ENCODE assay signal across 11 mouse cellular contexts in genomic region chr11:58126397-58127160, GRCm38 (mm10). TPM values are rescaled to one million over a fixed set of nuclear protein-coding genes. Genes with fewer than 3 reads are reported as not detected.
DNase-seq lines count a peak whose midpoint lies in the region; ATAC-seq lines count a peak whose summit lies in the region.
"Had no signal": no experiment of that assay in that cellular context is flagged by ENCODE, and none has a peak within 500 bp of the region (broad histone marks: within the 10 kb centered on the region; RNA-seq: fewer than 3 reads in every experiment).

No protein-coding gene starts in this region.

- H3K36me3 ChIP-seq in forebrain, embryonic 13.5 days (ENCODE audit: poor library complexity, severe bottlenecking): peaks cover 93% of the 10 kb centered on the region
- H3K36me3 ChIP-seq in forebrain, embryonic 11.5 days (ENCODE audit: control insufficient read depth, insufficient read depth, low read length): peaks cover 6% of the 10 kb centered on the region; the same call in 1 of the 2 replicates
- H3K36me3 ChIP-seq in heart, embryonic 12.5 days: peaks cover 73% of the 10 kb centered on the region

- 78% methylated on average over 7 of the region's 7 CpGs for WGBS in forebrain, embryonic 13.5 days
- WGBS in forebrain, embryonic 11.5 days: 89% methylated on average over 7 of the region's 7 CpGs
- 56% methylated on average over 7 of the region's 7 CpGs for WGBS in heart, embryonic 12.5 days

- H3K4me3 ChIP-seq in forebrain, embryonic 13.5 days: no peak overlapping the region
- no peak overlapping the region for H3K4me3 ChIP-seq in forebrain, embryonic 11.5 days (ENCODE audit: low read depth, low read length)
- H3K4me3 ChIP-seq in heart, embryonic 12.5 days: no peak overlapping the region
- H3K4me3 ChIP-seq: limb, embryonic 12.5 days; stomach, embryonic 15.5 days had no signal

- H3K27ac ChIP-seq in forebrain, embryonic 13.5 days: peak overlapping the region; percentile 14; the same call in 1 of the 2 replicates
- H3K27ac ChIP-seq in forebrain, embryonic 11.5 days (ENCODE audit: low read depth, low read length): no peak overlapping the region
- H3K27ac ChIP-seq in heart, embryonic 12.5 days (ENCODE audit: poor library complexity, severe bottlenecking): peak overlapping the region; percentile 80; the same call in 1 of the 2 replicates
- H3K27ac ChIP-seq: limb, embryonic 12.5 days; stomach, embryonic 15.5 days had no signal

- no peak overlapping the region for H3K4me2 ChIP-seq in forebrain, embryonic 13.5 days
- no peak overlapping the region for H3K4me2 ChIP-seq in forebrain, embryonic 11.5 days (ENCODE audit: low read depth, low read length, severe bottlenecking)
- H3K4me2 ChIP-seq in heart, embryonic 12.5 days: no peak overlapping the region
- H3K4me2 ChIP-seq: limb, embryonic 12.5 days; stomach, embryonic 15.5 days had no signal

- no peak overlapping the region; the same call in 1 of the 2 replicates for H3K9ac ChIP-seq in forebrain, embryonic 13.5 days
- H3K9ac ChIP-seq in forebrain, embryonic 11.5 days (ENCODE audit: low read length): no peak overlapping the region
- no peak overlapping the region for H3K9ac ChIP-seq in heart, embryonic 12.5 days
- H3K9ac ChIP-seq: limb, embryonic 12.5 days; stomach, embryonic 15.5 days had no signal

- no peak for DNase-seq in forebrain, embryonic 11.5 days (ENCODE audit: low spot score)
- DNase-seq in 3T3-L1 (ENCODE audit: low read depth, low spot score): peak; percentile 51
- peak; percentile 66 to 74 for DNase-seq in cerebellum, adult 18-20 months
- DNase-seq in kidney, postnatal 4 days: peak; percentile 68 to 80
- DNase-seq in ovary, postnatal 36 days (ENCODE audit: low spot score): peak; percentile 75
- no peak for DNase-seq in urinary bladder, adult 2 months (ENCODE audit: low spot score)

- H3K4me1 ChIP-seq in forebrain, embryonic 13.5 days: no peaks in the 10 kb centered on the region
- no peaks in the 10 kb centered on the region for H3K4me1 ChIP-seq in forebrain, embryonic 11.5 days (replicated peaks; ENCODE audit: control insufficient read depth, insufficient read depth, low read length)
- H3K4me1 ChIP-seq in heart, embryonic 12.5 days (replicated peaks): peaks cover 34% of the 10 kb centered on the region
- H3K4me1 ChIP-seq: stomach, embryonic 15.5 days had no signal

- H3K9me3 ChIP-seq in forebrain, embryonic 13.5 days (replicated peaks): no peaks in the 10 kb centered on the region
- H3K9me3 ChIP-seq in forebrain, embryonic 11.5 days (ENCODE audit: control insufficient read depth, low read length): no peaks in the 10 kb centered on the region
- H3K9me3 ChIP-seq in heart, embryonic 12.5 days (replicated peaks): no peaks in the 10 kb centered on the region
- H3K9me3 ChIP-seq: limb, embryonic 12.5 days; stomach, embryonic 15.5 days had no signal

- ATAC-seq in forebrain, embryonic 13.5 days: no peak
- ATAC-seq in forebrain, embryonic 11.5 days (replicated peaks; ENCODE audit: low FRiP score): no peak
- ATAC-seq in heart, embryonic 12.5 days (ENCODE audit: insufficient number of reproducible peaks, low FRiP score): peak; percentile 46; the same call in 1 of the 2 replicates

- no peaks in the 10 kb centered on the region for H3K27me3 ChIP-seq in forebrain, embryonic 13.5 days
- H3K27me3 ChIP-seq in forebrain, embryonic 11.5 days (ENCODE audit: control insufficient read depth, insufficient read depth, low read length): no peaks in the 10 kb centered on the region
- H3K27me3 ChIP-seq in heart, embryonic 12.5 days (replicated peaks): no peaks in the 10 kb centered on the region
- H3K27me3 ChIP-seq: limb, embryonic 12.5 days; stomach, embryonic 15.5 days had no signal

RNA-seq across cellular contexts. Expression of gene Cnot8, which starts 22.6 kb away (rescaled TPM):
- 124 and 129 TPM in 2 replicates for polyA plus RNA-seq in forebrain, embryonic 13.5 days (2015; fragmentation: Nextera tagmentation; extraction: Ambion mirVana)
- 95.8 and 103 TPM in 2 replicates for polyA plus RNA-seq in forebrain, embryonic 11.5 days (2014; fragmentation: Nextera tagmentation; extraction: Ambion mirVana)
- polyA plus RNA-seq in heart, embryonic 12.5 days (2016; fragmentation: Nextera tagmentation; extraction: Ambion mirVana): 71.7 and 73.8 TPM in 2 replicates
- 68.3 and 78.0 TPM in 2 replicates for polyA plus RNA-seq in urinary bladder, adult 2 months (2012; rRNA removed)

RNA-seq across cellular contexts. Expression of gene Gm12248, which starts 33.6 kb away (rescaled TPM):
- 0.15 and 0.19 TPM in 2 replicates for polyA plus RNA-seq in forebrain, embryonic 13.5 days (2015; fragmentation: Nextera tagmentation; extraction: Ambion mirVana)
- polyA plus RNA-seq in forebrain, embryonic 11.5 days (2014; fragmentation: Nextera tagmentation; extraction: Ambion mirVana): not detected in 2 replicates
- not detected in 2 replicates for polyA plus RNA-seq in heart, embryonic 12.5 days (2016; fragmentation: Nextera tagmentation; extraction: Ambion mirVana)
- not detected in 2 replicates for polyA plus RNA-seq in urinary bladder, adult 2 months (2012; rRNA removed)
- polyA plus RNA-seq: embryonic facial prominence, embryonic 11.5 days; limb, embryonic 12.5 days; stomach, embryonic 15.5 days had no signal

RNA-seq across cellular contexts. Expression of gene Gemin5, which starts 41.8 kb away (rescaled TPM):
- 13.9 and 21.2 TPM in 2 replicates for polyA plus RNA-seq in forebrain, embryonic 13.5 days (2015; fragmentation: Nextera tagmentation; extraction: Ambion mirVana)
- 27.4 and 27.7 TPM in 2 replicates for polyA plus RNA-seq in forebrain, embryonic 11.5 days (2014; fragmentation: Nextera tagmentation; extraction: Ambion mirVana)
- polyA plus RNA-seq in heart, embryonic 12.5 days (2016; fragmentation: Nextera tagmentation; extraction: Ambion mirVana): 14.9 and 16.5 TPM in 2 replicates
- 6.6 and 7.1 TPM in 2 replicates for polyA plus RNA-seq in urinary bladder, adult 2 months (2012; rRNA removed)

RNA-seq across cellular contexts. Expression of gene Mrpl22, which starts 44.9 kb away (rescaled TPM):
- 119 and 135 TPM in 2 replicates for polyA plus RNA-seq in forebrain, embryonic 13.5 days (2015; fragmentation: Nextera tagmentation; extraction: Ambion mirVana)
- 119 TPM in 2 replicates for polyA plus RNA-seq in forebrain, embryonic 11.5 days (2014; fragmentation: Nextera tagmentation; extraction: Ambion mirVana)
- 102 and 109 TPM in 2 replicates for polyA plus RNA-seq in heart, embryonic 12.5 days (2016; fragmentation: Nextera tagmentation; extraction: Ambion mirVana)
- 50.3 and 66.3 TPM in 2 replicates for polyA plus RNA-seq in urinary bladder, adult 2 months (2012; rRNA removed)

Comparison
In these comparisons a context has a peak if more than half of its experiments do, and no peak if none do; other contexts are left out.
1. DNase-seq: peak in 3T3-L1 (single experiment), cerebellum, adult 18-20 months (2 of 2), kidney, postnatal 4 days (2 of 2) and ovary, postnatal 36 days (single experiment); none in forebrain, embryonic 11.5 days (single experiment) and urinary bladder, adult 2 months (single experiment).